Mouse (Mus musculus) layer of hippocampus, postnatal 14 days (tissue): ENCODE measurements around the gene Klrb1a. TPM values are rescaled to one million over a fixed set of nuclear protein-coding genes. Genes with fewer than 3 reads are reported as not detected.

Source experiments
- DNase-seq, 2 experiments: peaks; one replicate each; pipeline ENCODE4 v3.0.0; 2021 to 2022; ENCODE audit warnings: low spot score in 2 of 2, mixed read lengths in 1 of 2
- total RNA-seq, 2 experiments: library from RNA; stranded (reverse); gene quantifications; 2 replicates each; pipeline ENCODE4 v1.2.3; 2021

The Klrb1a gene
- total RNA-seq, 2 experiments from 2014 or later: not detected

DNA sequence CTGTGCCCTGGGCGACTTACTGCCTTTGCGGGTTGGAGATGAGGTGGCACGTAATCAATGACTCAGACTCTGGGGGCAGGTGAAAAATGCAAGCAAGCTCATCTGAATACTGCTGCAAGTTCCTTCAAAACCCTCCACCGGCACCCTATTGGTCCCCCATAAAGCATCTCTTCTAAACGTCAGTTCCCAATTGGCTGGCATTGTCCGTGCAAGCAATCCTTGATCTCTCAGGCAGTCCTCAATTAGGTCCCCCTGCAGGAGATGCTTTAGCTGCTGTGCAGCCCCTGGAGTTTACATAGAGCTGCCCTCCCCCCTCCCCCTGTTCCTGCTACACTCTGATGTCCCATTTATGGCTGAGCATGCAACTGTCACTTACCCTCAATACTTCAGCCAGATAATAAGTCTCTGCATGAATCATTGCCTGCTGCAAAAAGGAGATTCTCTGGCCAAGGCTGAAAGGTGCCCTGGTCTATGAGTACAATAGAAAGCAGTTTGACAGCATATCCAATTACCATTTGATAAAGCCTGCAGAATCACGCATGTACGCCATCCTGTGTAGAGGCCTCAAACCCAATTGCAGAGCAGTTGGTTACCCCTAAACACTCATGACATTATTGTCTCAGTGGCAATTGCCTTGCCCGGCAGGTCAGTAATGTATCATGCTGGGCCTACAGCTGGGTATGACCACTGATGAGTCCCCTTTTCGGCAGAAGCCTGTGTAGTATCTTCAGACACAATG lies 20.7 kb downstream of the Klrb1a start:
- no peak for DNase-seq

- no peak for DNase-seq
Observed at GRCm38 (mm10) chr6:128602026-128602425, 21.3 kb downstream of the Klrb1a start.

- DNase-seq: no peak
Observed at GRCm38 (mm10) chr6:128599555-128599954, 23.8 kb downstream of the Klrb1a start.

DNA sequence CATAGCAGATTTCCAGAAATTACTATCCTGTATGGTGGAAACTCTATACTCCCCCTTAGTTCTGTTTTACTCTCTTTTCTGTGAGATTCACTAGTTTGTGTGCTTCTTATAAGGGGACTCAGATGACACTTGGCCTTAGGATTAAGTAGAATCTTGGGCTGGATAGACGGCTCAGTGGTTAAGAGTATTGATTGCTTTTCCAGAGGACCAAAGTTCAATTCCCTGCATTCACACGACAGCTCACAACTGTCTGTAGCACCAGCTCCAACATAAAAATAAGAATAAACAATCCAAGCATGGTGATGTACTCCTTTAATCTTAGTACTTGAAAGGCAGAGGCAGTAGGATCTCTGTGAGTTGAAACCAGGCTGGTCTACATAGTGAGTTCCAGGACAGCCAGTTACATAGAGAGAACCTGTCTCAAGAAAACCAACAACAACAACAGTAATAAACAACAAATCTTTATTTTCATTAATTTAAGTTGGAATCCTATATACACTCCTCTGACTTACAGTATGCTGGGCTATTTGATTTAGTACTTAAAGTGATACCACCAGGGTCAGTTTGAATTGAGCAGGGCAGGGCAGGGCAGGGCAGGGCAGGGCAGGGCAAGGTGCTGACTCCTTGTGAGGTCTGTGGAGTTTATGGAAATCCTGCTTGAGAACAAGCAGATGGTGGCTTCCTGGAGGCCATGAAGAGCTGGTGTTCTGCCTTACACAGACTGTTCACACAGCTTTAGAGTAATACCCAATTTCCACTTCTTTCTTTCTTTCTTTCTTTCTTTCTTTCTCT lies 24.9 kb downstream of the Klrb1a start:
- no peak for DNase-seq

GRCm38 (mm10) chr6:128597121-128597522 lies 26.2 kb downstream of the Klrb1a start:
- DNase-seq: peak; percentile 61 to 69

DNA sequence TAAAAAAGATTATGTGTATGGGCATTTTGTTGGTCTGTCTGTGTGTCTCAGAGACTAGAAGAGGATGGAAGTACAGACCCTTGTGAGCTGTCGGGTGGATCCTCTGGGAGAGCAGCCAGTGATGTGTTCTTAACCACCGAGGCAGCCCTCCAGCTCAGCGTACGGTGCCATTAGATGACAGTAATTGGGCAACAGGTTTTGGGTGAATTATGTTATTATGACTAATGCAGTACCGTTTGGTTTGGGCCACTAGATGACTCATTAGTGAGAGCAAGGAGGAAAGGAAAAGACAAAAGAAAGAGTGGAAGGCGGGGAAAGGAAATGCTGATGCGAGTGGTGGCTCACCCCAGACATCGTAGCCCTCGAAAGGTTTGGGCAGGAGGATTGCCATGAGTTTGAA lies 28.7 kb downstream of the Klrb1a start:
- no peak for DNase-seq

GRCm38 (mm10) chr6:128589426-128589825 lies 33.9 kb downstream of the Klrb1a start:
- no peak for DNase-seq

GRCm38 (mm10) chr6:128587619-128588018 lies 35.7 kb downstream of the Klrb1a start:
- no peak for DNase-seq

- DNase-seq: no peak
Observed at GRCm38 (mm10) chr6:128585642-128586245, 37.6 kb downstream of the Klrb1a start.

DNA sequence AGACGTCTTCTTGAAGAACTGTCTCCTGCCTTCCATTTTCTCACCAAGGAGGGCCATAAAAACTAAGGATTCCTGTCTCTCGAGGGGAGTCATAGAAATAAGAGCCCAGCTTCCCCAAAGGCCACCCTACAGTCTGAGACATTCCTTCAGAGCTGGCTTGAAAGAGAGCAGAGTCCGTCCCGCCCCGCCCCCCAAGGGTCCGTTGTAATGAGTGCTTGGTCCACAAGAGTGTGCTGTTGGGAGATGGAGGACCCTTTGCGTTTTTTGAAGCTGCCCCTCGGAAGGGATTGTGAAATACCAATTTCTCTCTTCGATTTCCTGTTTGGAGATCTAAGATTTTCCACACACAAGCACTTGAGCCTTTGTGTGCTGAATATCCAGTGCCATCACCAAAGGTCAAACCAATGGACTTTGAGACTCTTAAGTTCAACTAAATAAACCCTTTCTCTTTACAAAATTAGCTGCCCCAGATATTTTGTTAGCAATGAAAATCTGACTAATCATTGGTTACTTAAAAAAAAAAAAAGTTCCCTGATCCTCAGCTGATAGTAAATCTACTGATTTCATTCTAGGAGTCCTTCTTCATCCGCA lies 39.2 kb downstream of the Klrb1a start:
- DNase-seq: no peak

DNA sequence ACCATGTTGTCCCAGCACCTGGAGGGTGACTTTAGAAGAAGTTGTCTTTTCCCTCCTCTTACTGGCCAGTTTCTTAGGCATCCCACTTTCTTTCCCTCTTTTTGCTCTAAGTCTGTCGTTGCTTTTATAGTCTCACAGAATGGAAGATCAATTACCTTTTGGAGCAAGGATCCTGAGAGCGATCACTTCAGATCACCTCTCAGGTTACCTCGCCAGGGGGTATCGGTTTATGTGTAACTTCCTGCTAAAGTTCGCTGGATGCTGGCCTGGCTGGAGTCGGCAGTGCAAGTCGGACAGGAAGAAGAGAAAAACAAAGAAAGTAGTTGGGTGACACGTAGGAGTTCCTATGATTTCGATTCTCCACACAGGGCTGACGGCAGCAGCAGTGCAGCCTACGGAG lies 41.8 kb downstream of the Klrb1a start, which contains the start of gene A2ml1:
A2ml1 (minus strand) TSS at position 101 of the 400 bp plus-strand sequence.
- DNase-seq: no peak

DNA sequence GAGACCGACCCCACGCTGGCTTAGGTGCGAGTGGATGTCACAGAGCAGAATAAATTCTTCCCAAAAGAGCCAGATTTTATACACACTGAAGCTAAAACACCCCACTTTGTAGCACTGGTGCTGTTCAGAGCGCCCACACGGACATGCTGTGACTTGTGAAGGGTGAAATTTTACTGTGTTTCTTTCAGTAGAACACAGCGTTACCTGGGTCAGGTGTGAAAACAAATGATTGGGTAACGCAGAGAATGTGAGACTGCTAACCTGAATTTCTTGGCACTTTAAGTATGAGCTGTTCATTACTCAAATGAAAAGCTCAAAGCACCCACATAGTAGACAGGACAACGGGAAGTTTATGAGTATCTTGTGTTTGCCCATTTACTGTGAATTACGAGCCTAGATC lies 46.0 kb downstream of the Klrb1a start:
- DNase-seq: no peak

DNA sequence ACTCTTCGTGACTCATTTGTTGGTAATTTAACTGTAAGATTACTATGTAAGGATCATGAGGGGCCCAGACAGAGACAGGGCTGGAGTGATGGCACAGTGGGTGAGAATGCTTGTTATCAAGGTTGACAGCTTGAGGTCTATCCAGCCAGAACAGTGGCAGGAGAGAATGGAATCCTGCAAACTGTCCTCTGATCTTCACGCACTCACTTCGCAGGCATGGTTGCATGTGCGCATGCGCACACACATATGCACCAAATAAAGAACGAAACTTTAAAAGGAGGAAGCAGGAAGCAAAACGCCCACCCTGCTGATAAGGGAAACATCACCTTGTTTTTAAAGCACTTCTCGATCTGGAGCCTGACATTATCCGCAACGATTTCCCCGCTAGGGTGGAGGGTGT lies 56.7 kb downstream of the Klrb1a start:
- DNase-seq: no peak

Other genes with a start within 250 kb of the Klrb1a start
- gene Tex52, start 248.1 kb downstream of the Klrb1a start, total RNA-seq: under 1 TPM; 0.67 to 0.74 TPM
- gene Gm44596, start 248.0 kb downstream of the Klrb1a start, total RNA-seq: not detected
- 10 to 100 TPM in 1 of 2 experiments, 1 to 10 TPM in 1; 8.4 to 10.7 TPM for gene Nrip2, start 224.2 kb downstream of the Klrb1a start, total RNA-seq
- 10 to 100 TPM; 18.5 to 29.9 TPM for gene Itfg2, start 198.6 kb downstream of the Klrb1a start, total RNA-seq
- gene Fkbp4, start 184.9 kb downstream of the Klrb1a start, total RNA-seq: 100 to 1,000 TPM in 1 of 2 experiments, 10 to 100 TPM in 1; 90.5 to 105 TPM
- not detected for gene Pzp, start 96.8 kb downstream of the Klrb1a start, total RNA-seq
- gene A2ml1, start 41.9 kb downstream of the Klrb1a start, total RNA-seq: 10 to 100 TPM in 1 of 2 experiments, 1 to 10 TPM in 1; 6.1 to 10.0 TPM
- not detected for gene Clec2h, start 38.9 kb upstream of the Klrb1a start, total RNA-seq
- gene Klrb1, start 99.5 kb upstream of the Klrb1a start, total RNA-seq: 1 to 10 TPM; 2.0 to 2.9 TPM
- gene Klrb1c, start 165.7 kb upstream of the Klrb1a start, total RNA-seq: not detected
- not detected for gene Gm44511, start 202.8 kb upstream of the Klrb1a start, total RNA-seq
- gene Klrb1b, start 202.8 kb upstream of the Klrb1a start, total RNA-seq: not detected